Mouse (Mus musculus): Measurements from ENCODE around the gene Olfr116. TPM values are rescaled to one million over a fixed set of nuclear protein-coding genes. Genes with fewer than 3 reads are reported as not detected.

The Olfr116 gene
- not detected in 2 replicates for polyA plus RNA-seq (2012; rRNA removed)

DNA sequence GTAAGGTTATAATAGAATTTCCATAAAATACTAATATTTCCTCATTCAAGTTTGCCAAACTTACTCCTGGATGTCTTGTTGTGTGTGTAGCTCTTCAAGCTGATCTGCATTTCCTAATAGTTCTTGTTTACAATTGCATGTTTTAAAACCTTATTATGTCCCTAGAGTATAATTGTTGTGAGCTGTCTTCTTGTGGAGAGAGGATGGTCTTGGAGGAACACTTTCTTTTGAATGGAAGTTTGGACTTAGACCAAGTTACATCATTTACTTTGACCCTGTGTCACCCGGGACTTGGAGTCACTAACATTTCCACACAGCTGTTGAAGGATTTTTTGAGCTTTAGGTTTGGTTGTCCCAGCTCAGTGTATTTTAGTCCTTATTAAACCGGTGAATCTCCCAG, at the start of gene Olfr116, which contains the start of gene Olfr115:
TSS of gene Olfr116 (minus strand) at position 191 of the 400 bp plus-strand sequence.
TSS of gene Olfr115 (minus strand) at position 101 of the 400 bp plus-strand sequence.
- no peak for DNase-seq (ENCODE audit: low read depth)

GRCm38 (mm10) chr17:37666688-37667087, 39.7 kb upstream of the Olfr116 start, which contains the start of gene Olfr118:
Gene Olfr118 (plus strand): TSS chr17:37666988.
- no peak for DNase-seq (ENCODE audit: low read depth)

- no peak for DNase-seq (ENCODE audit: low read depth)
These were observed 36.7 kb upstream of the Olfr116 start, which contains the start of gene Olfr117 for GRCm38 (mm10) chr17:37663682-37664081. Gene Olfr117 (minus strand): TSS chr17:37663782.

DNA sequence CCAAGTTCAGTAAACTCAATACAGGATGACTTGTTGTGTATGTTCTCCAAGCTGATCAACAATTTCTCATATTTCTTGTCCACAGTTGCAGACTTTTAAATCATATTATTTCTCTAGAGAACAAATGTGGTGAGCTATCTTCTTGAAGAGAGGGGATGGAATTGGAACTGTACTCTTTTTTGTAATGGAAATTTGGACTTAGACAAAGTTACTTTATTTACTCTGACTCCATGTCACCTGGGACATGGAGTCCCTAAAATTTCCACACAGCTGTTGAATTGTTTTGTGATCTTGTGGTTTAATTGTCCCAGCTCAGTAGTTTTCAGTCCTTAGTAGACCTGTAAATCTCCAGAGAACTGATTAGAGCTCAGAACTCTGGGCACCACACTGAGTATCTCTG, 34.4 kb downstream of the Olfr116 start, which contains the start of gene Olfr114:
TSS of gene Olfr114 (minus strand) at position 101 of the 400 bp plus-strand sequence.
- DNase-seq (ENCODE audit: low read depth) = no peak

GRCm38 (mm10) chr17:37577563-37577962, 49.4 kb downstream of the Olfr116 start, which contains the start of gene Olfr113:
Gene Olfr113 (minus strand): TSS chr17:37577663.
- DNase-seq (ENCODE audit: low read depth) = no peak

Other genes with a start within 250 kb of the Olfr116 start
- gene Olfr105-ps, start 248.2 kb downstream of the Olfr116 start, polyA plus RNA-seq (2012; rRNA removed) = not detected in 2 replicates
- gene Olfr106-ps, start 236.8 kb downstream of the Olfr116 start, polyA plus RNA-seq (2012; rRNA removed) = not detected in 2 replicates
- not detected in 2 replicates for gene Olfr107, start 228.0 kb downstream of the Olfr116 start, polyA plus RNA-seq (2012; rRNA removed)
- gene Olfr108, start 181.7 kb downstream of the Olfr116 start, polyA plus RNA-seq (2012; rRNA removed) = not detected in 2 replicates
- not detected in 2 replicates for gene Olfr109, start 168.3 kb downstream of the Olfr116 start, polyA plus RNA-seq (2012; rRNA removed)
- gene H2-M2, start 143.6 kb downstream of the Olfr116 start, polyA plus RNA-seq (2012; rRNA removed) = 0.09 TPM in 1 of 2 replicates, not detected in the other
- gene Olfr110, start 134.7 kb downstream of the Olfr116 start, polyA plus RNA-seq (2012; rRNA removed) = not detected in 2 replicates
- gene Olfr111, start 119.2 kb downstream of the Olfr116 start, polyA plus RNA-seq (2012; rRNA removed) = 0.14 TPM in 1 of 2 replicates, not detected in the other
- not detected in 2 replicates for gene Olfr112, start 57.7 kb downstream of the Olfr116 start, polyA plus RNA-seq (2012; rRNA removed)
- gene Olfr113, start 49.5 kb downstream of the Olfr116 start, polyA plus RNA-seq (2012; rRNA removed) = not detected in 2 replicates
- not detected in 2 replicates for gene Olfr114, start 34.5 kb downstream of the Olfr116 start, polyA plus RNA-seq (2012; rRNA removed)
- not detected in 2 replicates for gene Olfr115, start 90 bp downstream of the Olfr116 start, polyA plus RNA-seq (2012; rRNA removed)
- not detected in 2 replicates for gene Olfr117, start 36.6 kb upstream of the Olfr116 start, polyA plus RNA-seq (2012; rRNA removed)
- gene Olfr118, start 39.8 kb upstream of the Olfr116 start, polyA plus RNA-seq (2012; rRNA removed) = not detected in 2 replicates
- gene Olfr119, start 69.4 kb upstream of the Olfr116 start, polyA plus RNA-seq (2012; rRNA removed) = not detected in 2 replicates
- not detected in 2 replicates for gene Olfr120, start 94.6 kb upstream of the Olfr116 start, polyA plus RNA-seq (2012; rRNA removed)
- gene Olfr121, start 121.7 kb upstream of the Olfr116 start, polyA plus RNA-seq (2012; rRNA removed) = not detected in 2 replicates
- gene Olfr122, start 141.4 kb upstream of the Olfr116 start, polyA plus RNA-seq (2012; rRNA removed) = not detected in 2 replicates
- not detected in 2 replicates for gene Olfr123, start 166.3 kb upstream of the Olfr116 start, polyA plus RNA-seq (2012; rRNA removed)
- gene Olfr124, start 172.7 kb upstream of the Olfr116 start, polyA plus RNA-seq (2012; rRNA removed) = not detected in 2 replicates
- not detected in 2 replicates for gene Olfr125, start 205.8 kb upstream of the Olfr116 start, polyA plus RNA-seq (2012; rRNA removed)
- not detected in 2 replicates for gene Olfr126, start 220.3 kb upstream of the Olfr116 start, polyA plus RNA-seq (2012; rRNA removed)

Measured in gonadal fat pad, adult 2 months (tissue).